Comparison of ENCODE assay signal across 20 mouse cellular contexts in genomic region chr8:72291104-72291503, GRCm38 (mm10). TPM values are rescaled to one million over a fixed set of nuclear protein-coding genes. Genes with fewer than 3 reads are reported as not detected.
DNase-seq lines count a peak whose midpoint lies in the region; ATAC-seq lines count a peak whose summit lies in the region.
"Had no signal": no experiment of that assay in that cellular context is flagged by ENCODE, and none has a peak within 500 bp of the region (broad histone marks: within the 10 kb centered on the region; RNA-seq: fewer than 3 reads in every experiment).

No protein-coding gene starts in this region.

- no peaks in the 10 kb centered on the region for H3K36me3 ChIP-seq in embryonic facial prominence, embryonic 14.5 days (ENCODE audit: control insufficient read depth, insufficient read depth, low read length)
- H3K36me3 ChIP-seq in embryonic facial prominence, embryonic 10.5 days (replicated peaks) = no peaks in the 10 kb centered on the region
- H3K36me3 ChIP-seq: forebrain, embryonic 15.5 days; heart, embryonic 15.5 days; hindbrain, embryonic 10.5 days; hindbrain, embryonic 15.5 days had no signal

- no peak overlapping the region for H3K4me2 ChIP-seq in embryonic facial prominence, embryonic 14.5 days (ENCODE audit: low read depth, low read length)
- H3K4me2 ChIP-seq: forebrain, embryonic 15.5 days; heart, embryonic 11.5 days; heart, embryonic 15.5 days; hindbrain, embryonic 15.5 days had no signal

- H3K9me3 ChIP-seq in embryonic facial prominence, embryonic 14.5 days (ENCODE audit: control insufficient read depth, low read length) = no peaks in the 10 kb centered on the region
- H3K9me3 ChIP-seq in embryonic facial prominence, embryonic 10.5 days = no peaks in the 10 kb centered on the region
- H3K9me3 ChIP-seq: forebrain, embryonic 15.5 days; heart, embryonic 15.5 days; hindbrain, embryonic 10.5 days; hindbrain, embryonic 15.5 days had no signal

- no peak overlapping the region for H3K27ac ChIP-seq in embryonic facial prominence, embryonic 14.5 days (replicated peaks; ENCODE audit: low read depth, low read length)
- H3K27ac ChIP-seq in embryonic facial prominence, embryonic 10.5 days (replicated peaks) = no peak overlapping the region
- H3K27ac ChIP-seq: forebrain, embryonic 15.5 days; heart, adult 2 months; heart, embryonic 15.5 days; hindbrain, embryonic 10.5 days; hindbrain, embryonic 15.5 days had no signal

- H3K9ac ChIP-seq in embryonic facial prominence, embryonic 14.5 days (ENCODE audit: low read depth, low read length) = no peak overlapping the region
- H3K9ac ChIP-seq: forebrain, embryonic 15.5 days; heart, embryonic 15.5 days; hindbrain, embryonic 15.5 days had no signal

- H3K4me1 ChIP-seq in embryonic facial prominence, embryonic 14.5 days (ENCODE audit: control insufficient read depth, insufficient read depth, low read length) = peaks cover 6% of the 10 kb centered on the region; the same call in 1 of the 2 replicates
- H3K4me1 ChIP-seq in embryonic facial prominence, embryonic 10.5 days = no peaks in the 10 kb centered on the region
- H3K4me1 ChIP-seq: hindbrain, embryonic 10.5 days; hindbrain, embryonic 15.5 days had no signal

- ATAC-seq in embryonic facial prominence, embryonic 14.5 days (ENCODE audit: low read depth) = no peak
- ATAC-seq: forebrain, embryonic 15.5 days; Patski had no signal

- no peaks in the 10 kb centered on the region for H3K27me3 ChIP-seq in embryonic facial prominence, embryonic 14.5 days (replicated peaks; ENCODE audit: control insufficient read depth, insufficient read depth, low read length)
- H3K27me3 ChIP-seq in embryonic facial prominence, embryonic 10.5 days (replicated peaks; ENCODE audit: low read depth, poor library complexity, severe bottlenecking) = no peaks in the 10 kb centered on the region
- H3K27me3 ChIP-seq: forebrain, embryonic 15.5 days; heart, embryonic 15.5 days; hindbrain, embryonic 15.5 days; Patski had no signal

- peak; percentile 20 for DNase-seq in embryonic facial prominence, embryonic 14.5 days (ENCODE audit: low spot score)
- no peak for DNase-seq in embryonic facial prominence, embryonic 10.5 days (ENCODE audit: low spot score)
- peak; percentile 44 to 49 for DNase-seq in CD8-positive naive resting alpha-beta T cell, adult 2 months (ENCODE audit: low read depth in 2 of 2, low spot score in 2 of 2)
- peak; percentile 71 for DNase-seq in induced T-regulatory cell, adult 2 months (ENCODE audit: low read depth)
- DNase-seq in frontal cortex, adult 2 months (ENCODE audit: extremely low spot score in 1 of 2, low spot score in 1 of 2) = no peak
- no peak for DNase-seq in cerebellum, postnatal 36 days
- DNase-seq in frontal cortex, postnatal 36 days (ENCODE audit: low spot score in 2 of 2) = no peak
- DNase-seq: adrenal gland, postnatal 10 days; cerebellum, adult 11-12 months; cerebellum, adult 9-10 months; gastrocnemius, postnatal 14 days; heart, adult 2 months; heart, postnatal 14 days; kidney, adult 11 months had no signal

- WGBS in embryonic facial prominence, embryonic 14.5 days = 63% methylated on average over 2 of the region's 2 CpGs
- WGBS in embryonic facial prominence, embryonic 10.5 days = 76% methylated on average over 2 of the region's 2 CpGs

- no peak overlapping the region for H3K4me3 ChIP-seq in embryonic facial prominence, embryonic 14.5 days (ENCODE audit: low read depth, low read length)
- no peak overlapping the region for H3K4me3 ChIP-seq in embryonic facial prominence, embryonic 10.5 days
- H3K4me3 ChIP-seq: forebrain, embryonic 15.5 days; heart, adult 2 months; heart, embryonic 15.5 days; hindbrain, embryonic 10.5 days; hindbrain, embryonic 15.5 days had no signal

RNA-seq across cellular contexts. Expression of gene Gm10282, which starts 14.0 kb away (rescaled TPM):
- 23.1 and 26.5 TPM in 2 replicates for polyA plus RNA-seq in embryonic facial prominence, embryonic 14.5 days (2014; fragmentation: Nextera tagmentation; extraction: Ambion mirVana)
- polyA plus RNA-seq in embryonic facial prominence, embryonic 10.5 days (2016; fragmentation: Nextera tagmentation; extraction: Ambion mirVana) = 31.3 and 36.9 TPM in 2 replicates
- polyA plus RNA-seq in frontal cortex, adult 2 months (2012; rRNA removed) = 3.7 and 6.4 TPM in 2 replicates

RNA-seq across cellular contexts. Expression of gene Klf2, which starts 27.7 kb away (rescaled TPM):
- 19.9 and 22.1 TPM in 2 replicates for polyA plus RNA-seq in embryonic facial prominence, embryonic 14.5 days (2014; fragmentation: Nextera tagmentation; extraction: Ambion mirVana)
- polyA plus RNA-seq in embryonic facial prominence, embryonic 10.5 days (2016; fragmentation: Nextera tagmentation; extraction: Ambion mirVana) = 3.1 and 3.7 TPM in 2 replicates
- 10.3 and 18.3 TPM in 2 replicates for polyA plus RNA-seq in frontal cortex, adult 2 months (2012; rRNA removed)

RNA-seq across cellular contexts. Expression of gene Ap1m1, which starts 51.3 kb away (rescaled TPM):
- 85.2 and 107 TPM in 2 replicates for polyA plus RNA-seq in embryonic facial prominence, embryonic 14.5 days (2014; fragmentation: Nextera tagmentation; extraction: Ambion mirVana)
- 139 and 144 TPM in 2 replicates for polyA plus RNA-seq in embryonic facial prominence, embryonic 10.5 days (2016; fragmentation: Nextera tagmentation; extraction: Ambion mirVana)
- 111 and 115 TPM in 2 replicates for polyA plus RNA-seq in frontal cortex, adult 2 months (2012; rRNA removed)

Comparison
In these comparisons a context has a peak if more than half of its experiments do, and no peak if none do; other contexts are left out.
1. DNase-seq: peak in embryonic facial prominence, embryonic 14.5 days (single experiment), CD8-positive naive resting alpha-beta T cell, adult 2 months (2 of 2) and induced T-regulatory cell, adult 2 months (single experiment); none in embryonic facial prominence, embryonic 10.5 days (single experiment), frontal cortex, adult 2 months (0 of 2), cerebellum, postnatal 36 days (0 of 2) and frontal cortex, postnatal 36 days (0 of 2).